Mouse (Mus musculus): ENCODE data around the gene Vldlr.

Vldlr gene

GRCm38 (mm10) chr19:27239913-27240312 lies 23.6 kb downstream of the Vldlr start:
- no peak for DNase-seq

DNA sequence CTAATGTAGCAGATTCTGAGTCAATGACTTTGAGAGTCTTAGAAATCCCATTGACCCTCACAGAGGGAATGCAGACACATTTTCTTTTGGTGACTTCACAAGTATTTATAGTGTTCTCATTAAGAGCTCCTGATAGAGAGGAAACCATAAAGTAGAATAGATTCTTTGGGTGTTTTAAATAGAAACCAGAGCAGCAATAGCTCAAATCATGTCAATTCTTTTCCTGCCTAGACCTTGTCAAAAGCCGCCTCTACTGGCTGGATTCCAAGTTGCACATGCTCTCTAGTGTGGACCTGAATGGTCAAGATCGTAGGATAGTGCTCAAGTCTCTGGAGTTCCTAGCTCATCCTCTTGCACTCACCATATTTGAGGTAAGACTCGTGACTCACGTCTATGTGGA lies 27.2 kb downstream of the Vldlr start:
- no peak for DNase-seq

GRCm38 (mm10) chr19:27254756-27255155 lies 38.5 kb downstream of the Vldlr start:
- no peak for DNase-seq

- DNase-seq: no peak
Observed at GRCm38 (mm10) chr19:27255678-27256077, 39.4 kb downstream of the Vldlr start.

DNA sequence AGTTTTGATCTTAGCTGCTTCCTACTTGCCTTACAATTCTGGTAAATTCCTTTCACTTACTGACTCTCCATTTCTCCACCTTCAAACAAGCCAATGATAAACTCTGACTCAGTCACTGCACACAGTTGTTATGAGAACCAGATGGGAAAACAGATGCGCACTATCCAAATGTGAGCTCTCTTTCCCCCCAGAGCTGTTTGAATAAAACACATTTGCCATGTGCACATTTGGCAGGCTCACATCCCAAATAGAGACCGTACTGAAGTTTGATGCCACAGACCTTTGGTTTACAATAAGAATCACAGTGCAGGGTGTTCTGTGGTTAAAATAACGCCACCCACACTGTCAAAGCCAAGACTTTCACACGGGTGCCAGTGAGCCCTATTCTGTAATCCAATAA lies 43.8 kb downstream of the Vldlr start:
- DNase-seq: no peak

DNA sequence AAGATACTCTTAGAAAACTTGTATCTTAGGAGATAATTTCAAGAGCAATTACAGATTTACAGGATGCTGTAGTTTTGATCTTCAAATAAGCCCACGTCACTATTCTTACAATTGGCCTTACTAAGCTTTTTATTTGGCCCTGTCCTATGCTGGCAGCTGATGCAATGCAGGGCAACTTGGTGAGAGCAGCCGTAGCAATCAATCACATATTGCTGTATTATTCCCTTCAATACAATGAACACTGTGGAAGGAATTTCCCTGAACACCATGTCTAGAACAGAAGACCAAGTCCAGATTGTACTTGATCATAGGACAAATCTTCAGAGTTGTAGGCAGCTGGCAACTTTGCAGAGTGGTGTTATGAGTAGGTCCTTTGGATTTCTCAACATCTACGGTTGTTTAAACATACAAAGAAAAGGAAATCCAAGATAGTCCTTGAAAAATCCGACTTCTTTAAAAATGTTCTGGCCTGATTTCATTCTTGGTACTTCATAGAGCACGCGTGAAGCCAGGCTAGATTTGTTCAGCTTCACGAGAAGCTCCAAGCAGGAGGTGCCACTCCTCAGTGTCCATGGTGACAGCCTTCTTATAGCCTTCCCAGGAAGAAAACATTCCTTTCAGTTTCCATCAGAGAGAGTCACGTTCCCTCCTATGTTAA lies 44.5 kb downstream of the Vldlr start:
- DNase-seq: no peak

DNA sequence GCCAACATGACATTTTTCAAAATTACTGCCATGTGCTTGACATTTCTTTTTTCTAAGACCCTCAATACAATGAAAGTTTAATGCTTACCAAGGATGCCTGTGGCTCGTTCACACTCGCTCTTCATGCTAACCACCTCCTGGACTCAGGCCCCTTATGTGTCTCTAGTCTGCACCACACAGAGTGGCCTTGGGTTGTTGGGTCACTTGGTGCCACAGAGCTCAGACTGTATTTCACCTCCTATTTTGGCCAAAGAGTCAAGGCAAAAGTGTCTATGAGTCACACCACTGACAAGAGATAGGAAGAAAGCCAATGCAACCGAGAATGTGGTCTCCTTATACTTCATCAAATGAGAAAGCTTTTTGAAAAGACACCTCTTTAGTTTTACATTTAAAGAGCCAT lies 45.9 kb downstream of the Vldlr start:
- no peak for DNase-seq

DNA sequence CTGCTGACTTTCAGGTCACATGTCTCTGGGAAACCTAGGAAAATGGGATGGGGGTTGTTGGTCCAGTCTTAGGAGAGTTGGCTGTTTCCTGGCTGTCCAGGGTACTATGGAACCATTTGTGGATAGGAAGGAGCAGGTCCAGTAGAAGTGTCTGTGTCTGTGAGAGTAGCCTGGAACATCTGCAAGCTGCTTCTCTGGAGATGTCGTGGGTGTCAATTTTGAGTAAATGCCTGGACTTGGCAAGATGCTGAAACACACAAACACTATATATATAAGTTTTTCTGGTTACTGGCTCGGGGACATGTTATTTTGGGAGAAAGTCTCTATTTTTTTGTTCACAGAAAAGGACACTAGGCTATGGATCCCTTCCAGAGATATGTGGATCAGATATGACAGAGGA lies 57.1 kb downstream of the Vldlr start:
- no peak for DNase-seq

DNA sequence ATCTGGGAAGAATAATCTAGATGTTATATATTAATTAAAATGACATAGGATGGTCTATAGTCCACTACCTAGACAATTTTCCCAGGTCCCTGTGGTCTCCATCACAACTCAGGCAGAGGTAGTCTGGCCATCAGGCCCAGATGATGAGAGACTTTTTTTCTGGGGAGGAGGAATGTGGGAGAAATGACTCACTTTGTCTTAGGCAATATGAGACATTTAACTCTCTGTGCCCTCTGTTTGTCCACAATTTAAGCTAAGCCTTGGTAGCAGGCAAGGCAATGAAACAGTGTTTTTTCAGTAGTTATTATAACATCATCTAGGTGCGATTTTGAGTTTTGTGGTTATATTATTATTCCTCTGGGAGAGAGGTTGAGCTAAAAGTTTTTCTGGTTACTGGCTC lies 58.1 kb downstream of the Vldlr start:
- no peak for DNase-seq

DNA sequence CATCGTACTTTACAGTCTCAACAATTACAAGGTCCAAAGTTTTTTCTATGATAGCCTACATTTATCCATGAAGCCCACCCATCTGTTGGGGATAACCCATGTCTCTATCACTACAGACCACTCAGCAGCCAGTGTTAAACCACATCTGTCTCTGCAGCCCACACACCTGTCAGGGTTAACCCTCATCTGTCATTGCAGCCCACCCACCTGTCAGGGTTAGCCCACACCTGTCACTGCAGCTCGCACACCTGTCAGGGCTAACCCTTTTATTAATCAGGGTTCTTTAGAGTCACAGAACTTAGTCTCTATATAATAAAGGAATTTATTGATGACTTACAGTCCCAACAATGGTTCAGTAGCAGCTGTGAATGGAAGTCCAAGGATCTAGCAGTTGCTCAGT lies 62.9 kb downstream of the Vldlr start:
- no peak for DNase-seq
